Mouse (Mus musculus) ES-E14 (cell line): Measurements from ENCODE around the gene Zfp784.

Experiments
- HCFC1 ChIP-seq: IDR thresholded peaks from 2 replicates; pipeline ENCODE4 v1.6.1; 2012; ENCODE audit warnings: low read length, inconsistent platforms, borderline replicate concordance; ENCODE audit not compliant: insufficient read depth
- ZNF384 ChIP-seq: IDR thresholded peaks from 2 replicates; pipeline ENCODE4 v1.6.1; 2012; ENCODE audit warnings: low read depth, low read length, inconsistent platforms

GRCm38 (mm10) chr7:5016057-5016456, 22.2 kb downstream of the Zfp784 start:
- TF ChIP-seq ZNF384: no peak
- no peak for TF ChIP-seq HCFC1
